Mouse (Mus musculus): ENCODE data around the gene Dennd1a. TPM values are rescaled to one million over a fixed set of nuclear protein-coding genes. Genes with fewer than 3 reads are reported as not detected.
"Not testable (repeated sequence)": the region's sequence is repeated elsewhere in the genome, so short reads cannot be mapped to it uniquely, and the experiment has no call there.

Dennd1a gene
- total RNA-seq, 2 experiments from 2014 or later: 22.3 to 30.3 TPM

DNA sequence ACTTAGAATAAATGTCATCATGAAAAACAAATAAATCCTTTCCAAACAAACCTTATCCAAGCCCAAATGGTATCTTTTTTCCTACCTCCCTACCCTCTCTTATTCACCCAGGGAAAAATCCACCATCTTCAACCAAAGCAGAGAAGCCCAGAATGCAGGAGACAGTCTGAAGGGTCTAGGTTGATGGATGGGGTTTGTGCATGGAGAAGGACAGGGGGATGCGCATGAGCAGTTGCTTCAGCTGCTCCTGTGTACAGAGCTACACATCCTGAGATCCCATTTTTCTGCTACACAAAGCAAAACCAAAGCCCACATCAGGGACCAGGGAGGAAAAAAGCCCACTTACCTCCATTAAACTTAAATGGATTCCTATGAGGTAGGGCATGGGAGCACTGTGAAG is 304.5 kb downstream of the Dennd1a start:
- ATAC-seq (replicated peaks; ENCODE audit: poor library complexity): no peak

DNA sequence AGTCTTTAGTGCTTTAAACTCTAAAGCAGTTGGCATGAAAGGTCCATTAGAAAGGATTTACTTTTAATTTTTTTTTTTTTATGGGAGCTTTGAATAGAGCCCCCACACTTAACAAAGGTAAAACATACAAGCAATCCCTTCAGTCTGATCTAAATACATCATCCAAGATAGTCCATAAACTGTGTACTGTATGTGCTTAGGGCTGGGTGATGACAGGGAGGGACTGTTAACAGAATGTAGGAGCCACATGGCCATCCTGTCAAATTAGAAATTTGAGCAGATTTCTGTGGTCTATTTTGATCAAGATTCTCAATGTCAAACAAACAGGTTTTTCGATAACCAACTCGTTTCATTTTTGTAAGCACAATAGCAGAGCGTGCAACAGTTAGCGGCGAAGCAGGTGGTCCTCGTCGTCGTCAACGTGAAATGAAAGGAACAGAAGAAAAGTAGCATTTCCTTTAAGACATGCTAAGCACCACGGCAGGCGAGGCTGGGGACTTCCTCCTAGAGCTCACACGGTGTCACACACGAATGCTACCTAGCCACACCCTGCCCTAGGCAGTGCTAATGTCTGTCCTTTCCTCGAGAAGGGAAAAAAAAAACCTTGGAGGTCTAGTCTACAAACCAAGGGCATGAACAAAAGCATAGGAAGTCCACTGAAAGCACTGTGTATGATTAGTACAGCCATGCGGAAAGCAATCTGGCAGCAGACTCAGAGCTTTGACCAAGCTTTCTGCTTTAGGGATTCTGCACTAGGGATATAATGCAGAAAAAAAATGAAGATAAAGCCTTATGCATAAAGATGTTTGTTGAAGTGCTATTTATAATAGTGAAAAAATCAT is 305.4 kb downstream of the Dennd1a start:
- 0 out of 2 replicates have a peak, but pooled peaks have one; percentile 31 for ATAC-seq (replicated peaks; ENCODE audit: poor library complexity)

DNA sequence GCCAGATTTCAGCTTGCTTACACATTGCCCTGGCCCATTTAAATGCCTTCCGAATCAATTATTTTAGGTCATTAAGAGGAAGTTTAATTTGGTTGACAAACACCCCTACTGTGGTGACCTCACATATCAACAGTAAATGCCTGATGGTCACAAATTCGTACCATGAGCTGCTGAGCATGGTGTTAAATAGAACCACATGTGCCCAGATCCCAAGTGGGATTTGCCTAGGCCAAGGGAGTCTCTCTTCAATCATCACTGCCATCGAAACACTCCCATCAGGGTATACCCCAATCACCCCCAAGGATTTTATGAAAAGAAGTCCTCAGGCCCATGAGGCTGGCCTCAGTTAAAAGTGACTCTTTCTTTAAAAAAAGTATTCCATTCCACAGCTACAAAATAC is 313.0 kb downstream of the Dennd1a start:
- ATAC-seq (replicated peaks; ENCODE audit: poor library complexity): no peak

DNA sequence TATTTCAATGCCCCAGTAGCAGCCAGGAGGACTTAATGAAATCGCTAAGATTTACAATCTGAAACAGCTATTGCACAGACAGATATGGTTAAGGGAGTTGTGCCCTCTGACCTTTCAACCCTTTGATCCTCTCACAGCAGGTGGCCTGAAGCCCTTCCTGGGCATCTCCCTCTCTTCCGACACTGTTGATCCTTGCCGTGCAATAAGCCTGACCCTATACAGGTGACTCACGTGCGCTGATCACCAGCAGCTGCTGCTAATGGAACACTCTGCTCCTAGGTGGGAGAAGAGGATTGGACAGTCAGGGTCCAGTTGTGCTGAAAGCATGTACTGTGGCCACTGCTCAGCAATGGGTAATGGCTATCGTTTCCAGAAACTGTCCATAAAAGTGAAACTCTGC is 314.6 kb downstream of the Dennd1a start:
- ATAC-seq (replicated peaks; ENCODE audit: poor library complexity): no peak

DNA sequence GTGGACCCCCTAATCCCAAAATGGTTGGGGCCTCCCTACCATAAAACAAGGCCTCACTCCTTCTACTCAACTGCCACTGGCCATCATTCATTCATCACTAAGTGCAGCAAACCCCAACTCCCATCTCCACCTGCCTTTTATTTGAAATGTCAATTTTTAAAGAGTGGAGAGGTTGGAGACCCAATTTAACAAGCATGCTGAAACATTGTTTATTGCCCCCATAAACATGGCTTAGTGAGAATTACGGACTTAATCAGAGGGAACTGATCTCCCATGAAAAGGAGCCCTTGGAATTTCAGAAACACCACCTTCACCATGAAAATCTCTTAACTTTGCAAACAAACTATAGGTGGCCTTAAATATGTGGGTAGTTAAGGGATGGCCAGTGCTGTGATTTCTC is 315.5 kb downstream of the Dennd1a start:
- ATAC-seq (replicated peaks; ENCODE audit: poor library complexity): no peak

DNA sequence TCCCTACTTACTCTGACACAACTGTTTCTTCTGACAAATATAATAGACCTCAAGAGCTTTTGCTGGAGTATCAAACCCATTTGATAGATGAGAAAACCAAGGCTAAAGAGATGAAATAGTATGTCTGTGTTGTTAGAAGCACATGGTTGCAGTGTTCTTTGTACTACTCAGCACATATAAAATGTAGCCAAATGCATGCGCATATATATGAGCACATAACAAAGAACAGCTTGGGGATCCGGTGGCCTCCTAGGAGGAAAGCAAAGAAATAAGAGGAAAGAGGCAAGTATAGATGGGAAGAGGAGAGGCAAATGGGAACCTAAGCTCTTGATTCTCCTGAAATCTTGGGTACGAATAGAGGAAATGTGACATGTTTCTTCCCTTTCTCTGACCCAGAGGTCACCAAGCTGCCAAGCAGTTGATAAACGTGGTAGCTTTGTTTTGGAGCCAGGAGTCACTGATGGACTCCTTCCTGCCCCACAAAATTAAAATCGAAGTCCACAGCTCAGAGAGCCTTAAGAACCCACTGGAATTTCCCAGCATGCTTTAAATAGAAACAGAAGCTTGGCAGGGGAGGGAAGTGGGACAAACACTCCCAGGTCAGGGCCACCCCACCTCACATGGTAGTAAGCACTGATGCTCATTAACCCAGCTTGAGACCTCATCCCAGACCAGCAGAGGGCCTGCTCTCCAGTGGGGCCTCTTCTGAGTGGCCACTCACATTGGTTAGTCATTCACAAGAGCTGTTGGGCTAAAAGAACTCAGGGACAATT is 317.3 kb downstream of the Dennd1a start:
- no peak for ATAC-seq (replicated peaks; ENCODE audit: poor library complexity)

DNA sequence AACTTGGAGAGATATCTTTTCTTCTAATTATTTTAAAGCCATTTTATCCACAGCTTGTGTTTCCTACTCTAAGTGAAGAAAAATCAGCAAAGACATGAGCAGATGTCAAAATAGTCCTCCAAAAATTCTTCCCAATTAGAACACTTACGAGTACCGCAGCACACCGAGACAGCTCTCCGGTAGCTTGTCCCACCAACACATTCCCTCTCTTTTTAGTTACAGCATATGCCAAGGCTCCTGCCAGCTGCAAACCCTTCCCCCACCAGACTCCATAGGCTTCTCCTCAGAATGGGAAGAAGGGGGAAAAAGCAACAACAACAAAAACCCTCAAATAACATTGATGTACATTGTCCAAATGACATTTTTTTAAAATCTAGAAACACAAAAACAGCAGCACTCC is 322.7 kb downstream of the Dennd1a start:
- no peak for ATAC-seq (replicated peaks; ENCODE audit: poor library complexity)

DNA sequence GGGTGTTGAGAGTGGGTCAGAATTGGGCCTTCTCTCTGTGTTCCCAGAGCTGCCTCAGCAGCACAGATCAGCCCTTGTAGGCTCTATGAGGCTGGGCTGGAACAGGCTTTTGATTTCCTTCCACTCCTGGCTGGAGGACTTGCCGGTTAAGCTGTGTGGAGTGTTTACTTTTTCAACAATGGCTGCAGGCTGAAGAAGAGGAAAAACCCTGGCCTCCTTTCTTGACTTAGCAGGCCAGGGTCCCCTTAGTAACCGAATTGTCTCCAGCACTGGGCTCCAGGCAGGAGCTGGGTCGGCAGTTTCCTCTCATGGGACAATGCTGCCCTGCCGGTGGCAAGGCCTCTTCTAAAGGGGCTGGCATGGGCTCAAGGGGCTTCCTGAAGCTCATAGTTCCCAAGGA is 323.8 kb downstream of the Dennd1a start:
- ATAC-seq (replicated peaks; ENCODE audit: poor library complexity): no peak

DNA sequence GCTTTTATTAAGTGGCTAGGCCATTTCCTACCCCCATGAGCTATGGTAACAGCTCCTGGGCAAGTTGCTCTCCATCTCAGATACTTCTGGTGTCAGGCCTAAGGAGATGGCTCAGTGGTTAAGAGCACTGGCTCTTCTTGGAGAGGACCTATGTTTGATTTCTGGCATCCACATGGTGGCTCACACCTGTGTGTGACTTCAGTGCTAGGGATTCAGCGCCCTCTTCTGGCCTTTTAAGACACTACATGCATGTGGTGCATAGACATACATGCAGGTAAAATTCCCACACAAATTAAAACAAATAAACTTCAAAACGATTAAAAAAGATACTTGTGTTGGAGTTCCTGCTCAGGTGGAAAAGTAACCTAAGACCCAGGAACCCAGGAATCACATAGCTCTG is 338.8 kb downstream of the Dennd1a start:
- peak; percentile 64 for ATAC-seq (replicated peaks; ENCODE audit: poor library complexity)

DNA sequence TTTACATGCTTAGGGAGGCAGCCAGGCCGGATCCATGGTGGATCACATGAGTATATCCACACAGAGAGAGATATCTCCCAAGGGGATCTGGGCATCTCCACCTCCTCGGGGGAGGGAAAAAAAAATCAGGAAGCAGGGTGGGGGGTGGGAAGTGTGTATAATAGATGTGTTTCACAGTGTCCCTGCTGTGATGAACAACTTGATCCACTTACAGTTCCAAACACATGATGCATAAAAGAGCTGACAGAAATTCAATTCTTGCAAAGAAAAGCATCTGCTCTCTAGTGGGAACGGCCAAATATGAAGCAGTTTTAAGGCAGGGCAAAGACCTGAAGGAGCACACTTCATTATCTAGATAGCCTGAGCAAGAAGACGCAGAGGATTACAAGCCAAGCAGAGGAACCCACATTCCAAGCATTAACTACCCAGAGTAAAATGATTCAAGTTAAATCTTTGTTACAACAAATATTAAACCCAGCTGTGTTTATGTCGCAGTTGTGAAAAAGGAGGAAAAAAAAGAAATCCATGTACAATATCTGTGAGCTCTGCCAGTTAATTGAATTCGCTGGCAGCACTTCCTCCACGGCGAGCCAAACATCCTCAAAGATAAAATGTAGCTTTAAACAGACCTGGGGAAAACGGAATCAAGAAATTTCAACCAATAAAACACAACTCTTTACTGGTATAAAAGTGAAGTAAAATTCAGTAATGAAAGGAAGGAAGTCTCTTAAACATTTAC is 341.4 kb downstream of the Dennd1a start:
- ATAC-seq (replicated peaks; ENCODE audit: poor library complexity): no peak

DNA sequence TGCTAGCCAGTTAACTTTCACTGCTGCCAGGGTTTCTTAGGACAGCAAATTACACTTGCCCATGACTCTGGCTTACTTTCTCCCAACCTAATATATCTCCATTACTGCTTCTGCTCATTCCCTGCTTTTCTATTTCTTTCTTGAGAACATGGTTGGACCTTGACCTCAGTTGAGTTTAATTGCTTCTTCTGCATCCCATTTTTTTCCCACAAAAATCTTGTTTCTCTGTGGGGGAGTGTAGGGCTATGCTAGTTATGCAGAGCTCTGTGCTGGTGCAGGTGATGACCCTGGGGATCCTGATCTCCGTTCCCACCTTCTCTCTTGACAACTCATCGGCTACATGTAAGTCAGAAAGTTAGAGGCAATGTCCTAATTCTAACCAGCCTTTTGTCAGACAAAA is 344.3 kb downstream of the Dennd1a start:
- no peak for ATAC-seq (replicated peaks; ENCODE audit: poor library complexity)

DNA sequence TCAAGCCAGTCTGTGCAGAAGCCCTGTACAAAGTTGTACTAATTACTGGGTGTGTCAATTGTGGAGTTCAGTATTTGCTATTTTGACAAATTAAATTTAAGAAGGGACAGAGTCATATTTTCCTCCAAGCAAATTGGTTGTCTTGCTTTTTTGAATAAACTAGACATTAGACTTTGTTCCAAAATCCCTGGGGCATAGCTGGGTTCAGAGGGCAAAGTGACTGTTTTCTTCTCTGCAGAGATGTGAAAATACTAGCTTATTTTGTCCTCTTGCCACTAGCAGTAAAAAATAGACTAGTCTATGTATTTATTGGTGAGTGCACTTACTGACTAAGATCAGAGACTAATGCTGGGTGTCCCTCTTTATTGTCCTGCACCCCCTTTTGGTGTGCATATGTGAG is 345.4 kb downstream of the Dennd1a start:
- ATAC-seq (replicated peaks; ENCODE audit: poor library complexity): no peak

DNA sequence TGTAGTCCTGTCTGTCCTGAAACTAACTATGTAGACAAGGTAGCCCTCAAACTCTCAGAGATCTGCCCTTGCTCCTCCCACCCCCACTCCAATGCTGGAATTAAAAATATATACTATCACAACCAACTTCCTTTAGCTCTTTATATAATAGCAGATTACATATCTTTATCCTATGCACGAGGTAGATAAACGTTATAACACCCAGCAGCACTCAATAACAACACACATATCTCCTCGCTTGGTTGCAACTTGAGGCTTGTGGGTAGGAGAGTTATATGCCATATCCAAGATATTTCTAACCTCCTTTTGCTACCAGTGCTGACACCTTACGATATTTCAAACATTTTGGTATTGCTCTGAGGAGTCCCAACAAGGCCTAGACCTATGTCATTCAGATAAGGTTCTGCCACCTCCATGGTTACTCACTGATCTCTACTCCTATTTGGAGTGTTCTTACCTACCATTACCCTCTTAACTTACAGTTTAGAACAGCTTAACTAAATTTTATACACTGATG is 346.3 kb downstream of the Dennd1a start:
- ATAC-seq (replicated peaks; ENCODE audit: poor library complexity): peak; percentile 37; the same call in 1 of the 2 replicates

DNA sequence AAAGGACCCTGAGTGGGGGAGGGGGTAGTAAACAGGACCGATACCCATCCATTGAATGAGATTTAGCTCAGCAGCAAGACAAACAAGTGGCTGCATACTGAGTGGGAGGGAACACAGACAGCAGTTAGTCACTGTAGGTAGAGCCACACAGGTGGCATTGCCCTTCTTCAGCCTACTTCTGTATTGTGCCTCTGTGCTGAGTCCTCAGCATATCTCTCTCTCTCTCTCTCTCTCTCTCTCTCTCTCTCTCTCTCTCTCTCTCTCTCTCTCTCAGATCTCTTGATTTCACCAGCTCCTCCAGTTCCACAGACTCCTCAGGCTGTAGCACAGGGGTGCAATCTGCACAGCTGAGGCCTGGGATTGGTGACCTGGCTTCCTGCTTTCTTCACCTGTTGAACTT is 347.2 kb downstream of the Dennd1a start:
- no peak for ATAC-seq (replicated peaks; ENCODE audit: poor library complexity)

DNA sequence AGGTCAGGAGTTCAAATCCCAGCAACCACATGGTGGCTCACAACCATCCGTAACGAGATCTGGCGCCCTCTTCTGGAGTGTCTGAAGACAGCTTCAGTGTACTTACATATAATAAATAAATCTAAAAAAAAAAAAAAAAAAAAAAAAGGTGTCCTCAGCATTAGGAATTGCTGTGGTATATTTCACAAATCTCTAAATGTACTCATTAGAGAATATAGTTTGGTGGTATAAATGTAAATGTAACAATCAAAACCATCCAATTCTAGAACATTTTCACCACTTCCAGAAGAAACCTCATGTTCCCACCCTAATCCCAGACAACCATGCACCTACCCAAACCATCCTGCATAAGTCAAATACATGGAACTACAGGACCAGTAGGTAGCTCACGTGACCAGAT is 350.3 kb downstream of the Dennd1a start:
- not testable (repeated sequence) for ATAC-seq (replicated peaks; ENCODE audit: poor library complexity)

DNA sequence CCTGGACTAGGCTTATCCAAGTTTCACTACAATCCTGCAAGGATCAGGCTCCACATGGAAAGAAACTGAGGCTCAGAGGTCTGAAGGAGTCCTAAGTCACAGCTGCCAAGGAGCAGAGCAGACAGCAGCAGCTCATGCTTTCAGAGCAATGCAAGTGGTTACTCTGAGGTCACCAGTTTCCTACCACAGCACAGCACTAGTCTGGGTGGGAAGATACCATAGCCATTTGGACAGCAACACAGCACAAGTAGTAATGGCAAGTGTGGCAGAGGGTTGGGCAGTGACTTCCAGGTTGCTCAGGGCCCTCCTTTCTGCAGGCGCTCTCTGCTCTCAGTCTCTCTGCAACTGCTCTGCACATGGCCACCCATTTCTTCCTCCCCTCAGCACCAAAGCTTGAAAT is 354.9 kb downstream of the Dennd1a start:
- ATAC-seq (replicated peaks; ENCODE audit: poor library complexity): peak; percentile 55

DNA sequence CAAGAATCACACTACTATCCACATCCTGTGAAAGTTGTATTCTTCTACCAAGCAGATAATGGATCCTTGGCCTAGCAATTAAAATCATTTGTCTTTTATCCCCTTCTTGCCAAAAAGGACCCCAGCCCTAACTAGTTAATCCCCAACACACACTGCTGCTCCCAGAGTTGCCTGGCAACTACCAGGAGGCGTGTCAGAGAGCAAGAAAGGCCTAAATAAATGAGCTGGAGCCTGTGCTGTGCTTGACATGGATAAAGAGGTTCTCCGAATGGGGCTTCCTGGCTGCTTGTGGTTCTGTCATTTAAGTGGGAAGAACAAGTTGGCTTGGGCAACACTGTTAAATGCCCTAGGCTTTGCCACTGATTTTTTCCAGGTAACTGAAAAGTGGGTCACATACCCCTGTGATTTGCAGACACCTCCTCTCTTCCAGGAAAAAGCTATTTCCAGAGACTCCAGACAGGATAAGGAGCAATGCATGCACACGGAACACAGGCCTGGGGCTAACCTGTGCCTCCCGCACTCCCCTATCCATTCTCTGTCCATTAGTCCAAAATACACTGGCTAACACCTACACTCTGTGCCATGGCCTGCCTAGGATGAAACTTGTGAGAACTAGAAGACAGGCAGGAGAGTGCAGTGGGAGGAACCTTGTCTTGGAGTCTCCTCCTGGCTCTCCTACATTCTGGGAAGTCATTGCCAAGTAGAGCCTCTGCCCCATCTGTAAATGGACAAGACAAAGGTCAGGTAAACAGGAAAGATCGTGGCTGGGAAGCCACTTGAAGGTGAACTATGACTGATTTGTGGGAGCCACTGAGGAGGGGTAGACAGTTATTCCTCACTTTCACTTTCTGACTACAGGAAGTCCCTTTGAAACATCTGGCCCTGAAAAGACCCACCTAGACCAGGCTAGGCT is 355.9 kb downstream of the Dennd1a start:
- ATAC-seq (replicated peaks; ENCODE audit: poor library complexity): no peak

DNA sequence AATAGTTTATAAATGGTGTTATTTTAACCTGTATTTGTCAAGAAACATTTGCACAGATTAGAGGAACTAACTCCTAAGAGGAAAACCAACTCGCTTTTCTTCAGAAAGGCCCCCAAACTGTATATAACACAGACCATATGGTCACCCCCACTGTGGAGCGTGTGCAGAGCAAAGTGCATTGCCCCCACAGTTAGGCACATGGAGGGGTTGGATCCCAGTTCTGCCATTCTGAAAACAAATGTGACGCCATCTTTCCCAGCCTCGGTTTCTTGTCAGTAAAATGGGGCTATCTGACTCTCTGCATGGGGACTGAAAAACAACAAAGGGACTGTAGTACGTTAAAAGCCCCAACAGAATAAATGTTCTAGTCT is 361.1 kb downstream of the Dennd1a start:
- no peak for ATAC-seq (replicated peaks; ENCODE audit: poor library complexity)

DNA sequence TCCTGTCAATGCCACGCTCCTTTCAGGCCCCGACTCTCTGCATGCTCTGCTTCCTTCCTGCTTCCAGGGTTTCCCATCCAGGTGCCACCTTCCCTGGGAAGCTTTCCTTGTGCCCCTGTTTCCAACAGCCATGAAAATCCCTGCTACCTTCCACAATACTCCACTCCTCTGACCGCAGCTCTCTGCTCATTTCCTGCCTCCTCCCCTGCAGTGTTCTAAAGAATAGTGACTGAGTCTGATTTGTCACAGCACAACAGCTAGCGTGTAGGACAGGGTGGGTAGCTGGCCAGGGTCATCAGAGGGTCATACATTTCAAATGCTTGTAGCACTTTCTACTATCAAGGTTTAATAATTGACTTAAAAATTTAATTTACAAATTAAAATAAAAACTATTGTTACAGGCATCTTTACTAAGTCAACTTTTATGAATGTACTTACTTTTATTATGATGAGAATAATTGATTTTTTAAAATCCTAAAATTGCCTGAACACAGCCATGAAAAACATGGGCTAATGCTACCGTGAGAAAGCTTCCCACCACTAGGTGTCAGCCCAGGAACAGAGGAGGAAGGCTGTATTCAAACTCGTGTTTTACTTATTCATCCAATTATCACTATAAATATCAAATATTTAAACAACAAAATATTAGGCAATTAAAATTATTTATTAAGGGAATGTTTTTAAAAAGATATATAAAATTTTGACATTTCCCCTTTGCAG is 361.6 kb downstream of the Dennd1a start:
- ATAC-seq (replicated peaks; ENCODE audit: poor library complexity): peak; percentile 58; the same call in 1 of the 2 replicates
